Mouse (Mus musculus): ENCODE measurements around the gene Srgap3.
"Not testable (repeated sequence)": the region's sequence is repeated elsewhere in the genome, so short reads cannot be mapped to it uniquely, and the experiment has no call there.

Srgap3 gene

DNA sequence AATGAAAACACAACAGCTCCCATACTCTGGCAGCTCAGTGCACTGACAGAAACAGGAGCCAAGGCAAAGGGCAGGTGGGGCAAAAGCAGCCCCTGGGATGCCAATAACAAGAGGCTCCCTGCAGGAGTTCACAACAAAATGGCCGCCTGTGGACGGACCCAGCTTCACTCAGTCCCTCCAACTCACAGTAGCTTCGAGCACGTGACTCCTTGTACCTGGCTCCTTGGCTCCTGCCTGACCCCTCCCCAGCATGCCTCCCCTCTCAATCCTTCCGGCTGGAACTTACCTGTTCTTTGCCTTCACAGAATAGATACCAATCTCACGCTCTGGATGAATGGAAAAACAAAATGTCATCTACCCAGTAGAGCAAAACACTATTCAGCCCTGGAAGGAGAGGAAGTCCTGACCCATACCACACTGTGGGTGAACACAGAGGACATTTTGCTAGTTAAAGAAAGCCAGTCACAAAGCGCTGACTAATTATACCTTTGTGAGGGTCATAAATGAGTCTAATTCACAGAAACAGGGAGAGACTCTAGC is 75.8 kb downstream of the Srgap3 start:
- Histone ChIP-seq H3K4me3 (replicated peaks; ENCODE audit: low read length) (no peak overlapping the region), H3K27me3 (ENCODE audit: insufficient read depth, low read length) (no peaks in the 10 kb centered on the region), H3K36me3 (ENCODE audit: insufficient read depth, low read length) (no peaks in the 10 kb centered on the region), H3K4me1 (replicated peaks; ENCODE audit: low read depth, low read length) (0 out of 2 replicates have a peak, but pooled peaks cover 2% of the 10 kb centered on the region), H3K9me3 (ENCODE audit: low read length) (no peaks in the 10 kb centered on the region)
- TF ChIP-seq POU5F1 (IDR thresholded peaks at IDR 0.05; ENCODE audit: borderline replicate concordance, low read length): no peak
- TF ChIP-seq NANOG (IDR thresholded peaks at IDR 0.05; ENCODE audit: borderline replicate concordance, low read length): no peak
- TF ChIP-seq CTCF (conservative IDR thresholded peaks at IDR 0.05; ENCODE audit: low read length): no peak

DNA sequence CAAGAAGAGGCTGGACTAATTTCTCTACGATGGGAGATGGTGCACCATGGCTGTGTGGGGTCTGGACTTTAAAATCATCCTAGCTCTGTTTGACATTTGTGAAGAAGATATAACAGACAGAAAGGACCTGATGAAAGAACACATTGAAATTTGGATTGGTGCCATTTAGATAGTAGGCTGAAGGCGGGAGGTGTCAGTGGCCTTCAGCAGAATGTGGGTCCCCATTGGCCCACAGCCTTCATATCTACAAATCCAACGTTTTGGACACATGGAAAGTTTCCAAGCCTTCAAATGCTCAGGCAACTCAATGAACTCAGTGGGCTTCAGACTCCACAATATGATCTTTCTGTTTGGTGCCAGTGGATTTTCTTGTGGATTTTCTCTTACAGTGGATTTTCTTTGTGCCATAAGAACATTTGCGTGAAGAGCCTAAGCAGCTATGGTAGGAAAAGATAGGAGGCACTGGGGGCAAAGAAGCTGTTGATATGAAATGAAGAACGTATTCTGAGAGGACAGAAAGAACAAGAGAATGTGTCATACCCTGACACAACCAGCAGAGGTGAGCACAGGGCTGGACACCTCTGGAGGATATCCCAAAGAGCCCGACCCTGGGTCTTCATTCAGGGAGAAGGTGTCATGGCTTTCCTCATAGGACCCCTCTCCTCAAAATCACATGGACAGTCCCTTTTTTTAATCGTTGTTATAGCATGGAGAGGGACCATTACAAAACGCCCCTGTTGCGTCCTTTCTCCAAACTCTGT is 78.7 kb downstream of the Srgap3 start:
- TF ChIP-seq CTCF (conservative IDR thresholded peaks at IDR 0.05; ENCODE audit: low read length): no peak
- TF ChIP-seq NANOG (IDR thresholded peaks at IDR 0.05; ENCODE audit: borderline replicate concordance, low read length): no peak
- TF ChIP-seq POU5F1 (IDR thresholded peaks at IDR 0.05; ENCODE audit: borderline replicate concordance, low read length): no peak
- Histone ChIP-seq H3K4me3 (replicated peaks; ENCODE audit: low read length) (no peak overlapping the region), H3K9me3 (ENCODE audit: low read length) (no peaks in the 10 kb centered on the region), H3K27me3 (ENCODE audit: insufficient read depth, low read length) (no peaks in the 10 kb centered on the region), H3K36me3 (ENCODE audit: insufficient read depth, low read length) (no peaks in the 10 kb centered on the region), H3K4me1 (replicated peaks; ENCODE audit: low read depth, low read length) (0 out of 2 replicates have a peak, but pooled peaks cover 2% of the 10 kb centered on the region)

DNA sequence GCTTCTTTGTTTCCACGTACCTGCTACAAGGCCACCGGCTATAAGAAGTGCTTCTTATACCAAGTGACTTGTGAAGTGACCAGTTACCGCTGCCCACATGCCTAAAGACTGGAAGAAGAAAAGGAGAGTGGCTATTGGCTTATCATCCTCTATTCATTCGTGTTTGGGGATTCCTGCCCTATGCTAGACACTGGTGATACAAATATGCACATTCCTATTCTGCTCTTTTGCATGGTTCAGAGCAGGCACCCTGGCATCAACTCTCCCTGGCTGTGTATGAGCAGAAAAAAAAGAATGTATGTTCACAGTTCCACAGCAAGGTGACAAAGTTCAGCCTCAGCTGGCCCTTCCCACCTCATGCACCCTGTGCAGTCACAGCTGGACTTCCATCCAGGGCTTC is 81.0 kb downstream of the Srgap3 start:
- Histone ChIP-seq H3K27me3 (ENCODE audit: insufficient read depth, low read length) (no peaks in the 10 kb centered on the region), H3K9me3 (ENCODE audit: low read length) (no peaks in the 10 kb centered on the region), H3K4me3 (replicated peaks; ENCODE audit: low read length) (no peak overlapping the region), H3K36me3 (ENCODE audit: insufficient read depth, low read length) (no peaks in the 10 kb centered on the region), H3K4me1 (replicated peaks; ENCODE audit: low read depth, low read length) (0 out of 2 replicates have a peak, but pooled peaks cover 2% of the 10 kb centered on the region)
- no peak for TF ChIP-seq POU5F1 (IDR thresholded peaks at IDR 0.05; ENCODE audit: borderline replicate concordance, low read length)
- TF ChIP-seq CTCF (conservative IDR thresholded peaks at IDR 0.05; ENCODE audit: low read length): no peak
- TF ChIP-seq NANOG (IDR thresholded peaks at IDR 0.05; ENCODE audit: borderline replicate concordance, low read length): no peak

DNA sequence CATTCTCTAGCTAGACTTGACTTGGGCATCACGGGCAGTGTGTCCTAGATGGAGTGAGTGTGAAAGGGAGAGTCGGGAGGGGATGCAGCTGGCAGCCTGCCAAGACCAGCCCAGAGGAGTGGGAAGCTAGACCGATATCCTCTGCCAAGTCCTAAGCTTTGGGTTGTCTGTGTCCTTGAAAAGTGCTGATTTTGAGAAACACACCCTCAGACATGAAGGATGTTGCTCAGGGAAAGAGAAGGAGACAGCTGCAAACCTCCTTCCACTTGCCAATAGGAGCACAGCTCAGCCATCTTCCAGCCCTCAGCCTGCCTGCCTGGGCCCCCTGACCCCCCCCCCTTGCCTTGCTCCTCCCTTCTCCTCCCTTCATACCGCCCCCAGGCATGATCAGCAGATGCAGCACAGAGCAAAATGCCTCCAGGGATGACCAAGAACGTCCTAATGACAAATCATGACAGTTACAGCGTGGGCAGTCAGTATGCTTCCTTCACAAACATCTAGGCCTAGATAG is 82.0 kb downstream of the Srgap3 start:
- TF ChIP-seq NANOG (IDR thresholded peaks at IDR 0.05; ENCODE audit: borderline replicate concordance, low read length) (no peak), POU5F1 (IDR thresholded peaks at IDR 0.05; ENCODE audit: borderline replicate concordance, low read length) (no peak), CTCF (conservative IDR thresholded peaks at IDR 0.05; ENCODE audit: low read length) (no peak)
- Histone ChIP-seq H3K27me3 (ENCODE audit: insufficient read depth, low read length) (no peaks in the 10 kb centered on the region), H3K9me3 (ENCODE audit: low read length) (no peaks in the 10 kb centered on the region), H3K36me3 (ENCODE audit: insufficient read depth, low read length) (no peaks in the 10 kb centered on the region), H3K4me1 (replicated peaks; ENCODE audit: low read depth, low read length) (no peaks in the 10 kb centered on the region), H3K4me3 (replicated peaks; ENCODE audit: low read length) (no peak overlapping the region)

DNA sequence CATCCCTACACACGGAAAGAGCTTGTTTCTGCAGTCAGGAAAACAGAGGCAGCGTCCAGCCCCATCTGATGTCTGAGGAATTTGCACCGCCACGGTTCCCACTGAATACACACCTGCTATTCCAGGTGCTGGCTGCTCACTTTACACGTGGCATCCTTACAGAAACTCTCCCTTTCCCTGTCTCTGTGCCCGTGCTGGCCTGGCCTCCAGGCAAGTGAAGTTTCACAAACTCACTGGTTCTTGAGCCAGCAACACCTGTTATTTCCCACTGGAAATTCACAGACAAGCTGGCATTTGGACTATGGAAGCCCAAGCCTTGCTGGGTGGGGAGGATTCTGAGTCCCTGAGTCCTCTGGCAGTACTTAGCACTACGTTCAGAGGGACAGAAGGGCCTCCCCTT is 84.6 kb downstream of the Srgap3 start:
- Histone ChIP-seq H3K4me3 (replicated peaks; ENCODE audit: low read length) (no peak overlapping the region), H3K27me3 (ENCODE audit: insufficient read depth, low read length) (no peaks in the 10 kb centered on the region), H3K36me3 (ENCODE audit: insufficient read depth, low read length) (no peaks in the 10 kb centered on the region), H3K4me1 (replicated peaks; ENCODE audit: low read depth, low read length) (no peaks in the 10 kb centered on the region), H3K9me3 (ENCODE audit: low read length) (no peaks in the 10 kb centered on the region)
- TF ChIP-seq NANOG (IDR thresholded peaks at IDR 0.05; ENCODE audit: borderline replicate concordance, low read length) (no peak), POU5F1 (IDR thresholded peaks at IDR 0.05; ENCODE audit: borderline replicate concordance, low read length) (no peak)

DNA sequence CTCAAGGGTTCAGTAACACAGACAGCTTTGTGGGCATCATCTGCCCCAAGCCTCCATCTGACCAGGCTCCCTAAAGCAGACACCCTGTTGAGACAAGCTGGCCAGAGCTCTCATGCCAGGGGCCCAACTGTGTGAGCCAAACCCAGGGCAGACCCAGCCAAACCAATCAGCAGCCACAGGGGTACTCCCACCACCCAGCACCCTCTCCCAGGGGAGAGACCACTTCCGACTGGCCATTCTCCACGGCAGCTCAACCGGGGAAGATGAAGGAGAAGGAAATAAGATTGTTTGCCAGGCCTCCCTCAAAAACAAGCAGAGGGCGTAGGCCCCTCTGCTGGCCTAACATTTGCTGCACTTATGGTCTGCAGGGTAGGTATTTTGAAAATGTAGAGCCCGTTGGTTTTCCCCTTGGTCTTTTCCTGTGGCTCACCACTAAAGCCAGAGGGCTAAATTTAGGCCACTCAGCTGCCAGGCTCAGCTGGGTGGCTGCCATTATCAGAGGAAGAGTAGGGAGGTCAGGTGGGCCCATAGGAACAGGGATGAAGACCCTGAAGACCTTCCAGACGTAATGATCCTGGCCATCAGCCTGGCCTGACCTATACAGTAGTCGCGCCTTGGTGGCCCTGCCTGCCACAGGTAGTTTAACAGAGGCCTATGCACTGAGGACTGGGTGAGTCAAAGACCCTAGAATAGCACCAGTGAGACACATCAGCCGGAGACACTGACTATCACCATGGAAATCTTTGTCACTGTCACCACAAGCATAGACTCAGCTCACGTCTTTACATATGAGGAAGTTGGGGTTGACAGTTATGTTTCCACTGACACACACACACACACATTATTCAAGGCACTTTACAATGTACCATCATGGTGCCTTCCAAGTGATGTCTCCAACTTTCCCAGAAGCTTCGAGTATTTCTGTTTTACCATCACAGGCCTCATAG is 85.4 kb downstream of the Srgap3 start:
- Histone ChIP-seq H3K36me3 (ENCODE audit: insufficient read depth, low read length) (no peaks in the 10 kb centered on the region), H3K27me3 (ENCODE audit: insufficient read depth, low read length) (no peaks in the 10 kb centered on the region), H3K4me1 (replicated peaks; ENCODE audit: low read depth, low read length) (no peaks in the 10 kb centered on the region), H3K9me3 (ENCODE audit: low read length) (no peaks in the 10 kb centered on the region), H3K4me3 (replicated peaks; ENCODE audit: low read length) (no peak overlapping the region)
- no peak for TF ChIP-seq CTCF (conservative IDR thresholded peaks at IDR 0.05; ENCODE audit: low read length)
- no peak for TF ChIP-seq NANOG (IDR thresholded peaks at IDR 0.05; ENCODE audit: borderline replicate concordance, low read length)
- TF ChIP-seq POU5F1 (IDR thresholded peaks at IDR 0.05; ENCODE audit: borderline replicate concordance, low read length): no peak

DNA sequence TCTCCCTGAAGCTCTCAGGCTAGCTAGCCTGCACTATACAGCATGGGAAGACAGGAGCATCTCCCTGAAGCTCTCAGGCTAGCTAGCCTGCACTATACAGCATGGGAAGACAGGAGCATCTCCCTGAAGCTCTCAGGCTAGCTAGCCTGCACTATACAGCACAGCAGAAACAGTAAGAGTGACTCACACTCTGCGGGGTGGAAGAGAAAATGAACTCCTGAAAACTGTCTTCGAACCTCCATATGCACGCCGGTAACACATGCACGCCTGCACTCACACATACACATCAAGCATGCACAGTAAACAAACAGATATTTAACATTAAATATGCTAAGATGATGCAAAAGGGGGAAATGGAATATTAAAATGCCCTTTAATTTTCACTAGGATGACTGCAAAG is 86.8 kb downstream of the Srgap3 start:
- not testable (repeated sequence) for H3K9me3 ChIP-seq (ENCODE audit: low read length); H3K27me3 ChIP-seq (ENCODE audit: insufficient read depth, low read length); H3K4me3 ChIP-seq (replicated peaks; ENCODE audit: low read length); H3K36me3 ChIP-seq (ENCODE audit: insufficient read depth, low read length); H3K4me1 ChIP-seq (replicated peaks; ENCODE audit: low read depth, low read length)

DNA sequence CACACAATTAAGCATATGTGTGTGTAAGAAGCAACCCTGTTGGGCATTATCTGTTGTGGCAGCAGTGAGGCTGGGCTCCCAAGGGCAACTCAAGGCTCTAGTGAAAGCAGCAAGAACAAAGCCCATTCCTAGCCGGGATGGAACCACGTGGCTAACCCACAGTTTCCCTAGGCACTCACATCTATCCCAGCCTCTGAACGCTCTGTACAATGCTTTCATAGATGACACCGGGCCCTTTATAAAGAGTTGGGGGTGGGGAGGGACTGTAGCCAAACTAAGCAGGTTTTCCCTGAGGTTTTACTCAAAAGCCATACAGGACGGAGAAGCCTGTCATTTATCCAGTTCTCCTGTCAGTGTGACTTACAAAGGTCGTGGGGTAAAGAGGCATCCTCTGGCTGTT is 90.0 kb downstream of the Srgap3 start:
- Histone ChIP-seq H3K27me3 (ENCODE audit: insufficient read depth, low read length) (no peaks in the 10 kb centered on the region), H3K9me3 (ENCODE audit: low read length) (no peaks in the 10 kb centered on the region), H3K4me1 (replicated peaks; ENCODE audit: low read depth, low read length) (peaks cover 20% of the 10 kb centered on the region), H3K36me3 (ENCODE audit: insufficient read depth, low read length) (no peaks in the 10 kb centered on the region), H3K4me3 (replicated peaks; ENCODE audit: low read length) (no peak overlapping the region)
- no peak for TF ChIP-seq NANOG (IDR thresholded peaks at IDR 0.05; ENCODE audit: borderline replicate concordance, low read length)
- TF ChIP-seq CTCF (conservative IDR thresholded peaks at IDR 0.05; ENCODE audit: low read length): no peak
- TF ChIP-seq POU5F1 (IDR thresholded peaks at IDR 0.05; ENCODE audit: borderline replicate concordance, low read length): no peak

All from E14TG2a.4 (cell line).